Mouse (Mus musculus) stomach, postnatal 0 days (tissue): ENCODE results near the gene Pin1. TPM values are rescaled to one million over a fixed set of nuclear protein-coding genes. Genes with fewer than 3 reads are reported as not detected.

Experiments
- ATAC-seq: fragments of 200-750 bp; cut with Nextera tagmentation; 2 replicates; pipeline ENCODE4 v1.8.0; 2017; ENCODE audit not compliant: low FRiP score, low TSS enrichment
- DNase-seq: peaks from one replicate; pipeline ENCODE4 v3.0.0-alpha.2; 2016; ENCODE audit warnings: low spot score
- H3K27ac ChIP-seq: fragments of 300-500 bp; sonication (generic); replicated peaks from 2 replicates; pipeline ENCODE4 v1.5.1; 2014; ENCODE audit warnings: mild to moderate bottlenecking, control low read depth
- H3K27me3 ChIP-seq: fragments of 300-500 bp; sonication (generic); 2 replicates; pipeline ENCODE4 v1.6.1; 2014; ENCODE audit warnings: low read length; ENCODE audit not compliant: control insufficient read depth, insufficient read depth
- H3K36me3 ChIP-seq: fragments of 300-500 bp; sonication (generic); 2 replicates; pipeline ENCODE4 v1.6.1; 2014; ENCODE audit warnings: low read length, mixed read lengths; ENCODE audit not compliant: control insufficient read depth, insufficient read depth
- H3K4me1 ChIP-seq: fragments of 300-500 bp; sonication (generic); replicated peaks from 2 replicates; pipeline ENCODE4 v1.6.1; 2014; ENCODE audit warnings: antibody characterized with exemption; ENCODE audit not compliant: control insufficient read depth, insufficient read depth
- H3K4me2 ChIP-seq: fragments of 300-500 bp; sonication (generic); replicated peaks from 2 replicates; pipeline ENCODE4 v1.6.1; 2014; ENCODE audit warnings: low read depth, mild to moderate bottlenecking, control low read depth, moderate library complexity
- H3K4me3 ChIP-seq: fragments of 300-500 bp; sonication (generic); 2 replicates; pipeline ENCODE4 v1.5.1; 2014; ENCODE audit warnings: low read depth, low read length, control low read depth
- H3K9ac ChIP-seq: fragments of 300-500 bp; sonication (generic); 2 replicates; pipeline ENCODE4 v1.6.1; 2014; ENCODE audit warnings: mild to moderate bottlenecking, low read length, control low read depth, mixed read lengths
- H3K9me3 ChIP-seq: fragments of 300-500 bp; sonication (generic); 2 replicates; pipeline ENCODE4 v1.6.1; 2016; ENCODE audit warnings: low read length; ENCODE audit not compliant: control insufficient read depth
- CTCF ChIP-seq: IDR thresholded peaks from 2 replicates; pipeline ENCODE4 v1.5.1; 2016; ENCODE audit warnings: antibody characterized with exemption, low read depth, mild to moderate bottlenecking, moderate library complexity
- EP300 ChIP-seq: optimal IDR thresholded peaks from 2 replicates; pipeline ENCODE3; 2016; ENCODE audit warnings: antibody characterized with exemption
- WGBS: fragments of 180-500 bp; shearing (Covaris S2); extraction: QIAGEN DNeasy Blood & Tissue Kit; methylation state at CpG from one replicate; pipeline ENCODE4 v1.1.7; 2014; 5-methylcytosine and 5-hydroxymethylcytosine counted together
- polyA plus RNA-seq: library from polyadenylated mRNA; unstranded; fragments of >200 nt; fragmentation: Nextera tagmentation; extraction: Ambion mirVana; gene quantifications from 2 replicates; pipeline ENCODE4 v1.2.1, GENCODE M21; 2015

Pin1 gene
- polyA plus RNA-seq, 1 experiment from 2014 or later: 28.7 TPM

GRCm38 (mm10) chr9:20663956-20664355 lies 12.1 kb downstream of the Pin1 start:
- H3K4me2 ChIP-seq: no peak overlapping the region
- no peak overlapping the region for H3K4me3 ChIP-seq
- WGBS: 93% methylated on average over 2 of the region's 2 CpGs
- H3K4me1 ChIP-seq: no peaks in the 10 kb centered on the region
- TF ChIP-seq CTCF (no peak), EP300 (no peak)
- DNase-seq: no peak
- H3K27ac ChIP-seq: no peak overlapping the region
- H3K27me3 ChIP-seq: no peaks in the 10 kb centered on the region
- H3K9ac ChIP-seq: no peak overlapping the region
- H3K36me3 ChIP-seq: peaks cover 25% of the 10 kb centered on the region
- ATAC-seq: no peak
- H3K9me3 ChIP-seq: no peaks in the 10 kb centered on the region

DNA sequence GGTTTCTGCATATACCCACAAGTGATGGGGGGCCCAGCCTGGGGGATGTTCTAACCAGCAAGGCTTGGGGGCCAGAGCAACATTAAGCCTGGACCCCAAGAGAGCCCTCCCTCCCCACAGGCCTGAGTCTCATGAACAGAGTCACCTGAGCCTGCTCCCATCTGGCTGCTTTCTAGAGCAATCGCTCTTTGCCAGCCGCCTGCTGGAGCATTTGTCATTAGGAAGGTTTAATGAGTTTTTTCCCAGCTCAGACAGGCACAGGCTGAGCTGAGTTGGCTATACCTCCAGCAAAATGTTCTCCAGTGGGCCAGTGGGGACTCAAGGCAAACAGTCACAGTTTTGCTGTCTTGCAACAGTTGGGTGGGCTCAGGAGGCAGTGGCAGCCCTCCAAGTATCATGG lies 12.5 kb downstream of the Pin1 start:
- no peaks in the 10 kb centered on the region for H3K9me3 ChIP-seq
- H3K4me3 ChIP-seq: no peak overlapping the region
- ATAC-seq (no peak), DNase-seq (no peak)
- H3K4me2 ChIP-seq: no peak overlapping the region
- H3K36me3 ChIP-seq: peaks cover 25% of the 10 kb centered on the region
- H3K27ac ChIP-seq: no peak overlapping the region
- 55% methylated on average over 2 of the region's 2 CpGs for WGBS
- no peak overlapping the region for H3K9ac ChIP-seq
- no peaks in the 10 kb centered on the region for H3K4me1 ChIP-seq
- TF ChIP-seq EP300: no peak
- TF ChIP-seq CTCF: no peak
- no peaks in the 10 kb centered on the region for H3K27me3 ChIP-seq

DNA sequence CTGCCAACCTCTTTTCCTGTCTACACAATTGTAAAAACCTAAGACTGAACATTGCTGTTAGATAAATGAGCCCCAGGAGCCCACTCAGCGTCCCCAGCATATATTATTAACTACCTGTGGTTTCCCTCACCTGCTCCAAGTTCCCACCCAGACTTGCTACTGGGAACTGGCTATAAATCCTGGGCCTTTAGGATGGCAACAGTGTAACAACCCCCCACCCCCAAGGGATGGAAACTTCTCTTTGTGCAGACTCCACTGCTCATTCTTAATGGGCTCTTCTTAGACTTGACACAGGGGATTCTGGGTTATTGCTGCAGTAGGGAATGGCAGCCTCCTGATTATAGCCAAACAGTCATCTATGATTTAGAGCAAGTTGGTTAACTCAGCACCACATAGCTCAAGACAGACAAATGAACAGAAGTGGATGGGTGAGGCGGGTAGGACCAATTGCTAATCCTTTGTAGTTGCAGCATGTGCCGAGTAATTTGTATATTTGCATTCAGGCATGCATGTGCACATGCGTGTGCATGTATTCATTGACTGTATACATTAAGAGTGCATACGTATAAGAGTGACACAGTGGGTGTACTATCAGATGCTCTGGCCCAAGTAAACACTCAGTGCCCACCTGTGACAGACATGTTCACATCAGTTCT lies 13.2 kb downstream of the Pin1 start:
- no peak for TF ChIP-seq CTCF
- no peak for TF ChIP-seq EP300
- 75% methylated on average over 5 of the region's 5 CpGs for WGBS
- no peak for ATAC-seq

DNA sequence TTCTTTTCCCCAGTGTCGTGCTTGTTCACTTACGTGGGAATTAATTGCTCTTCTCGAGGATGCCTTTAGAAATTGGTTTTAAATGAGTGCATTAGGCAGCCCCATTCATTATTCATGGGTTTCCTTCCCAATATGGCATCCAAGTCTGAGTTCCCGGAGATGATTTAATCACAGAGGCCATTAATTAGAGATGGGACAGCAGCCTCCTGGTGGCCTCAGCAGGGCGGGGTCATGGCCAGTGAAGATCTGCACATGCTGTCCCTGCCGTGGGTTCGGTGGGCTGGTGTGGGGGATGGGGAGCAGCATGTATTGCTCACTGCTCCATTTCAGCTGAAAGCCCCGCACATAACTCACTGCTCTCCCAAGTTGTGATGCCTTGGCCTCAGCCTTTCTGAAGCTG lies 14.0 kb downstream of the Pin1 start:
- Histone ChIP-seq H3K36me3 (peaks cover 23% of the 10 kb centered on the region), H3K9me3 (no peaks in the 10 kb centered on the region), H3K27me3 (no peaks in the 10 kb centered on the region), H3K4me2 (no peak overlapping the region), H3K4me3 (no peak overlapping the region), H3K4me1 (no peaks in the 10 kb centered on the region), H3K27ac (no peak overlapping the region), H3K9ac (no peak overlapping the region)
- 31% methylated on average over 8 of the region's 8 CpGs for WGBS
- TF ChIP-seq EP300 (no peak), CTCF (no peak)
- DNase-seq (no peak), ATAC-seq (no peak)

More for the DNA sequence above, 13.2 kb downstream of the Pin1 start:
- Histone ChIP-seq H3K9me3 (no peaks in the 10 kb centered on the region), H3K4me2 (no peak overlapping the region), H3K36me3 (peaks cover 25% of the 10 kb centered on the region), H3K9ac (no peak overlapping the region), H3K4me3 (no peak overlapping the region), H3K27me3 (no peaks in the 10 kb centered on the region), H3K27ac (no peak overlapping the region), H3K4me1 (no peaks in the 10 kb centered on the region)
- no peak for DNase-seq

DNA sequence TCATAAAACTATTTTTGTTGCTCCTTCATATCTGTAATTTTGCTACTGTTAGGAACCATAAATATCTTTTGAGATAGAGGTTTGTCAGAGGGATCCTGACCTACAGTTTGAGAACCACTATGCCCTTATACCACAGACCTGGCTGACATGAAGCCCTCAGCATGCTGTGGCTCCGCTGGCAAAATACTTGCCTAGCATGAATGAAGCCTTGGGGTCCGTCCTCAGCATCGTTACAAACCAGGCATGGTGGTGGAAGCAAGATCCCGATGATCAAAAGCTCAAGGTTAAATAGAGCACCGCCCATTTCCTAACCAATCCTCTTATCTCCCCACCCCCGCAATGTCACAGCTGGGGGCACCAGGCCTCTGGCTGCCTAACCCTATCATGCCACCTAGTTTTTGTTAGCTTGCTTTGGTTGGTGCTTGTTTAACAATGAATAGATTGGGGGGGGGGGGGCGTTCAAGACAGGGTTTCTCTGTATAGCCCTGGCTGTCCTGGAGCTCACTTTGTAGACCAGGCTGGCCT lies 14.7 kb downstream of the Pin1 start:
- ATAC-seq: no peak
- Histone ChIP-seq H3K9ac (no peak overlapping the region), H3K4me1 (no peaks in the 10 kb centered on the region), H3K27me3 (no peaks in the 10 kb centered on the region), H3K4me3 (no peak overlapping the region), H3K4me2 (no peak overlapping the region), H3K9me3 (no peaks in the 10 kb centered on the region), H3K27ac (no peak overlapping the region), H3K36me3 (peaks cover 23% of the 10 kb centered on the region)
- 10% methylated on average over 7 of the region's 7 CpGs for WGBS
- TF ChIP-seq EP300: no peak
- no peak for TF ChIP-seq CTCF
- no peak for DNase-seq

DNA sequence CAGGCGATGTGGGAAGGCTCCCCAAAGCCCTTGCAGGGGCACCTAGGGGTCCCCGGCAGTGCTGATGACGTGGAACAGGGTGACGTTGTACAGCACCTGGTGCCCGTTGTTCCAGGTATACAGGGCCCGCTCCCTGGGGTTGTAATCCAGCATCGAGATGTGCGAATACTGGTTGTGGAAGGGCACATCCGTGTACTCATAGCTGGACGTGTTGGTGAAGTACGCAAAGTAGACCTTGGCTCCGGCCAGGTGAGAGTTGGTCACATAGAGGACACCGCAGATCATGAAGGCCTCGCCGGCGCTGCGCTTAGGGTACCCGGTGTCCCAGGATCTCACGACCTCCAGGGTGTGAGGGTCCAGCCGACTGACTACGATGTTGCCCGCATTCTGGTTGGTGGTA lies 16.2 kb downstream of the Pin1 start:
- H3K27ac ChIP-seq: no peak overlapping the region
- no peak for TF ChIP-seq CTCF
- no peak for TF ChIP-seq EP300
- DNase-seq (no peak), ATAC-seq (no peak)
- no peak overlapping the region for H3K4me3 ChIP-seq
- WGBS: 91% methylated on average over 22 of the region's 22 CpGs
- H3K9me3 ChIP-seq: no peaks in the 10 kb centered on the region
- no peaks in the 10 kb centered on the region for H3K4me1 ChIP-seq
- H3K36me3 ChIP-seq: peaks cover 20% of the 10 kb centered on the region
- no peak overlapping the region for H3K4me2 ChIP-seq
- H3K27me3 ChIP-seq: no peaks in the 10 kb centered on the region
- no peak overlapping the region for H3K9ac ChIP-seq
